Mouse (Mus musculus) neural tube, embryonic 14.5 days (tissue): ENCODE measurements around the gene Frmd7. TPM values are rescaled to one million over a fixed set of nuclear protein-coding genes. Genes with fewer than 3 reads are reported as not detected.

Experiments
- ATAC-seq: fragments of 200-750 bp; cut with Nextera tagmentation; 2 replicates; pipeline ENCODE4 v1.8.0; 2017; ENCODE audit warnings: low read depth, mild to moderate bottlenecking, moderate TSS enrichment, moderate library complexity
- H3K27ac ChIP-seq: fragments of 300-500 bp; sonication (generic); 2 replicates; pipeline ENCODE4 v1.5.1; 2014; ENCODE audit warnings: low read depth, mild to moderate bottlenecking, control low read depth, low read length, moderate library complexity, mixed read lengths
- H3K27me3 ChIP-seq: fragments of 300-500 bp; sonication (generic); 2 replicates; pipeline ENCODE4 v1.6.1; 2014; ENCODE audit warnings: low read length; ENCODE audit not compliant: control insufficient read depth, insufficient read depth
- H3K36me3 ChIP-seq: fragments of 300-500 bp; sonication (generic); 2 replicates; pipeline ENCODE4 v1.6.1; 2014; ENCODE audit warnings: low read length, mixed read lengths; ENCODE audit not compliant: control insufficient read depth, insufficient read depth
- H3K4me1 ChIP-seq: fragments of 300-500 bp; sonication (generic); 2 replicates; pipeline ENCODE4 v1.6.1; 2014; ENCODE audit warnings: low read length; ENCODE audit not compliant: control insufficient read depth, insufficient read depth
- H3K4me2 ChIP-seq: fragments of 300-500 bp; sonication (generic); 2 replicates; pipeline ENCODE4 v1.6.1; 2014; ENCODE audit warnings: mild to moderate bottlenecking, low read depth, low read length, control low read depth
- H3K4me3 ChIP-seq: fragments of 300-500 bp; sonication (generic); 2 replicates; pipeline ENCODE4 v1.5.1; 2014; ENCODE audit warnings: low read depth, low read length, control low read depth, mixed read lengths
- H3K9ac ChIP-seq: fragments of 300-500 bp; sonication (generic); replicated peaks from 2 replicates; pipeline ENCODE4 v1.6.1; 2014; ENCODE audit warnings: low read depth, mild to moderate bottlenecking, control low read depth, low read length, mixed read lengths
- H3K9me3 ChIP-seq: fragments of 300-500 bp; sonication (generic); 2 replicates; pipeline ENCODE4 v1.6.1; 2016; ENCODE audit warnings: low read length; ENCODE audit not compliant: control insufficient read depth
- WGBS: fragments of 180-500 bp; shearing (Covaris S2); extraction: QIAGEN DNeasy Blood & Tissue Kit; methylation state at CpG from one replicate; pipeline ENCODE4 v1.1.7; 2014; 5-methylcytosine and 5-hydroxymethylcytosine counted together
- polyA plus RNA-seq: library from polyadenylated mRNA; unstranded; fragments of >200 nt; fragmentation: Nextera tagmentation; extraction: Ambion mirVana; gene quantifications from 2 replicates; pipeline ENCODE4 v1.2.1, GENCODE M21; 2014

Gene Frmd7
- polyA plus RNA-seq, 1 experiment from 2014 or later: not detected

GRCm38 (mm10) chrX:50909915-50910314 is 32.6 kb downstream of the Frmd7 start:
- 87% methylated on average over 5 of the region's 5 CpGs for WGBS
- no peaks in the 10 kb centered on the region for H3K9me3 ChIP-seq
- no peaks in the 10 kb centered on the region for H3K36me3 ChIP-seq
- no peak overlapping the region for H3K9ac ChIP-seq
- H3K4me3 ChIP-seq: no peak overlapping the region
- no peak overlapping the region for H3K4me2 ChIP-seq
- no peak overlapping the region for H3K27ac ChIP-seq
- no peak for ATAC-seq
- no peaks in the 10 kb centered on the region for H3K27me3 ChIP-seq
- H3K4me1 ChIP-seq: no peaks in the 10 kb centered on the region

GRCm38 (mm10) chrX:50903497-50903896 is 39.0 kb downstream of the Frmd7 start:
- no peak overlapping the region for H3K27ac ChIP-seq
- WGBS: 84% methylated on average over 3 of the region's 3 CpGs

DNA sequence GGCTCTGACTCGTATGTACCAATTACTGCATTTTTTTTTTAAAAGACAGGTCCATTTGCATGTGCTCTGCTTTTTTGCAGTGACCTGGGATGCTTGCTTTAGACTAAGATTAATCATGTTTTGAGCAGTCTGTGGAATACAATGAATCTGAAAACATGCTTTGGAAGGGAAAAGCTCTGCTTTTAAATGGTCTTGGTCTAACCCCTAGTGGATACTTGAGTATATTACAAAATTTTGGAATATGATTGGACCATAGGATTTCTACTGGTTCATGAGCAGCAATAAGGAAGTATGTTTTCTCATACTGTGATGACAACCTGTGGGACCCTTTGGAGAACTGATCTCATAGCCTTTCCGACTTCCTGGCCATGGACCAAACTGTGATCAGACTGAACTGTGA is 54.5 kb downstream of the Frmd7 start:
- H3K27ac ChIP-seq: no peak overlapping the region
- ATAC-seq: no peak
- H3K4me3 ChIP-seq: no peak overlapping the region
- H3K9me3 ChIP-seq: no peaks in the 10 kb centered on the region
- H3K4me1 ChIP-seq: no peaks in the 10 kb centered on the region
- no peaks in the 10 kb centered on the region for H3K27me3 ChIP-seq
- H3K9ac ChIP-seq: no peak overlapping the region
- H3K4me2 ChIP-seq: no peak overlapping the region
- H3K36me3 ChIP-seq: no peaks in the 10 kb centered on the region
- WGBS: 92% methylated on average over 2 of the region's 2 CpGs

More at GRCm38 (mm10) chrX:50903497-50903896, 39.0 kb downstream of the Frmd7 start:
- Histone ChIP-seq H3K36me3 (no peaks in the 10 kb centered on the region), H3K4me2 (no peak overlapping the region), H3K4me1 (no peaks in the 10 kb centered on the region), H3K27me3 (no peaks in the 10 kb centered on the region), H3K9me3 (no peaks in the 10 kb centered on the region), H3K9ac (no peak overlapping the region), H3K4me3 (no peak overlapping the region)
- no peak for ATAC-seq

DNA sequence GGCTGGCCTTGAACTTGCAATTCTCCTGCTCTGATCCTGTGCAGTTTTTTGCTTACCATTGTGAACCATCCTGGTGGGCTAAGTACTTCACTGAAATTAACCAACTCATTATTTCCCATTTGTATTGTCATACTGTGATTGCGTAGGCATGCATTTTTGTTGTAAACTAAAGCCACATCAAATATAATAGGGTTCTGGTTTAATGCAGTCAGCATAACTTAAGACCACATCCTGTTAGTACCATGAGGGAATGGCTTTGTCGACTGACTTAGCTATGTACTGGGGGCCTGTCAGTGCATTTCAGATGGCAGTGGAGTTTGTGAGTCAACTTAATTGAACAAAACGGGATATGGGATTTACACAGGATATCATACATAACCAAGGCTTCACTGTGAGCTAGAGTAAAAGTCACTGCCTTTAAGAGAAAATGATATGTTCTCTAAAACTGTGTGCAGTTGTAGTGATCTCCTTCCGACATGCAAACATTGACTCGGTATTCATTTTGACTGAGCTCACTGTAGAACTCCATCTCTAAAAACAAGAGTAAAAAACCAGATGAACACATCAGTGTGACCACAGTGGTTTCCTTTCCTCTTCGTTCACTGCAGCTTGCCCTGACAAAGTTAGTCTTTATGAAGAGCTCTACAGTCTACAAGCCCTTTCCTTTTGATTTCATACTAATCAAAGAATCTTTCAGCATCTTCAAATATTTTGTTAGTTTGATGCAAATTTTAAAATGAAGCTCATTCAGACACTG is 68.1 kb downstream of the Frmd7 start:
- Histone ChIP-seq H3K9me3 (no peaks in the 10 kb centered on the region), H3K4me3 (no peak overlapping the region), H3K27me3 (no peaks in the 10 kb centered on the region), H3K4me2 (no peak overlapping the region), H3K4me1 (no peaks in the 10 kb centered on the region), H3K9ac (no peak overlapping the region), H3K36me3 (no peaks in the 10 kb centered on the region), H3K27ac (no peak overlapping the region)
- 87% methylated on average over 6 of the region's 6 CpGs for WGBS
- ATAC-seq: no peak

DNA sequence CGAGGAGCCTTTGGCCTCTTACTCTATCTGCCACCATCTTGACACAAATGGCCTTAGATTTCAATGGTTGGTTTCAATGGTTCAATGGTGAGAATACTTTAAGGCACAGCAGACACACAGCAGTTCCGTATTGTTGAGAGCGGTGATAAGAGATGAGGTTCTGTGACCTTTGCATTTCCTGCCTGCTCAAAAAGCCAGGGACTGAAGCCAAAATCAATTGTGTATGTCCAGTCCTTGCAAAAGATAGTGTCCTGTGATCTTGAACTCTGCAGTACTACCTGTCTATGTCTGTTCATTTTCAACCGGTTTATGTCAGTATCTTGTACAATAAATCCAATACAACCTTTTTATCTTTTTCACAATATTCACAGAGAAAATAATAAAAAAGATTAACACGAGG is 77.8 kb downstream of the Frmd7 start:
- Histone ChIP-seq H3K9ac (no peak overlapping the region), H3K4me3 (no peak overlapping the region), H3K4me2 (no peak overlapping the region), H3K27ac (no peak overlapping the region), H3K27me3 (no peaks in the 10 kb centered on the region), H3K36me3 (no peaks in the 10 kb centered on the region), H3K9me3 (no peaks in the 10 kb centered on the region), H3K4me1 (no peaks in the 10 kb centered on the region)
- no peak for ATAC-seq
- 88% methylated on average over 5 of the region's 5 CpGs for WGBS

DNA sequence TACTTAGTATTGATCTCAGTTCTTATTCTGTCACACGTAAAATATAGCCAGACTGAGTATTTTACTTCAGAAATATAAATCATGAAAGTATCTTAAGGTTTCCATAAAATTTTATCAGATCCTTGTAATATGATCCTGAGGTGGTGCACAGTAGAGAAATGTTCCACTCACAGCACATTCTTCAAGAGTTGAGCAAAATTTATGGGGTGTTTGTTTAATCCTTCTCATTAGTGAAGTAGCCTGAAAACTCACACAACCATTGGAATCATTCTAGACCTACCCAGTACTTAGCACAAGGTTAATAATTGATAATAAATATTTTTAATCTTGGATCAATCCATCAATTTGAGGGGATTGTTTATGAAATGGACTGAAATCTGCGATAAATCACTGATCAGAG is 78.7 kb downstream of the Frmd7 start:
- H3K27me3 ChIP-seq: no peaks in the 10 kb centered on the region
- no peak overlapping the region for H3K27ac ChIP-seq
- H3K36me3 ChIP-seq: no peaks in the 10 kb centered on the region
- no peak overlapping the region for H3K9ac ChIP-seq
- H3K9me3 ChIP-seq: no peaks in the 10 kb centered on the region
- no peak for ATAC-seq
- no peaks in the 10 kb centered on the region for H3K4me1 ChIP-seq
- 79% methylated on average over 2 of the region's 2 CpGs for WGBS
- no peak overlapping the region for H3K4me3 ChIP-seq
- no peak overlapping the region for H3K4me2 ChIP-seq

GRCm38 (mm10) chrX:50850428-50851184 is 91.9 kb downstream of the Frmd7 start:
- ATAC-seq: no peak
- H3K4me3 ChIP-seq: no peak overlapping the region
- no peaks in the 10 kb centered on the region for H3K27me3 ChIP-seq
- H3K4me2 ChIP-seq: no peak overlapping the region
- no peaks in the 10 kb centered on the region for H3K4me1 ChIP-seq
- H3K27ac ChIP-seq: no peak overlapping the region
- WGBS: 87% methylated on average over 6 of the region's 6 CpGs
- H3K9me3 ChIP-seq: no peaks in the 10 kb centered on the region
- H3K9ac ChIP-seq: no peak overlapping the region
- no peaks in the 10 kb centered on the region for H3K36me3 ChIP-seq

Other genes with a start within 250 kb of the Frmd7 start
- gene Stk26, start 101.7 kb downstream of the Frmd7 start, polyA plus RNA-seq: 0.30 and 0.33 TPM in 2 replicates
- 17.4 and 22.0 TPM in 2 replicates for gene Rap2c, start 75.3 kb upstream of the Frmd7 start, polyA plus RNA-seq